In genomic region chr13:112391354-112391753, GRCm38 (mm10) we compare ENCODE assay signal across 26 mouse cellular contexts.
DNase-seq lines count a peak whose midpoint lies in the region; ATAC-seq and TF ChIP-seq lines count a peak whose summit lies in the region.
"Had no signal": no experiment of that assay in that cellular context is flagged by ENCODE, and none has a peak within 500 bp of the region (broad histone marks: within the 10 kb centered on the region; RNA-seq: fewer than 3 reads in every experiment).

No protein-coding gene starts in this region.

- TF ChIP-seq POLR2A in liver, adult 2 months (IDR thresholded peaks at IDR 0.05; ENCODE audit: extremely low read depth, insufficient read depth, low read length) = no peak

- H3K79me2 ChIP-seq in liver, adult 2 months (ENCODE audit: control insufficient read depth, insufficient read depth, low read length) = no peaks in the 10 kb centered on the region

- H3K27me3 ChIP-seq in liver, adult 2 months (ENCODE audit: control insufficient read depth, insufficient read depth, low read length) = no peaks in the 10 kb centered on the region
- H3K27me3 ChIP-seq in lung, postnatal 0 days (replicated peaks; ENCODE audit: insufficient read depth, low read length) = no peaks in the 10 kb centered on the region
- no peaks in the 10 kb centered on the region for H3K27me3 ChIP-seq in stomach, embryonic 15.5 days (replicated peaks)
- H3K27me3 ChIP-seq in forebrain, embryonic 13.5 days = no peaks in the 10 kb centered on the region
- H3K27me3 ChIP-seq: CH12.LX; embryonic facial prominence, embryonic 13.5 days; hindbrain, embryonic 12.5 days; hindbrain, embryonic 15.5 days had no signal

- ATAC-seq in lung, postnatal 0 days = no peak
- ATAC-seq in stomach, embryonic 15.5 days (ENCODE audit: insufficient read depth, low FRiP score, low read depth) = peak; percentile 10; the same call in 1 of the 2 replicates
- no peak for ATAC-seq in forebrain, embryonic 13.5 days
- ATAC-seq: forebrain, embryonic 14.5 days; forebrain, postnatal 0 days had no signal

- H3K4me2 ChIP-seq in lung, postnatal 0 days (replicated peaks; ENCODE audit: low read depth, low read length) = no peak overlapping the region
- H3K4me2 ChIP-seq in stomach, embryonic 15.5 days = no peak overlapping the region
- no peak overlapping the region for H3K4me2 ChIP-seq in forebrain, embryonic 13.5 days
- H3K4me2 ChIP-seq: embryonic facial prominence, embryonic 13.5 days; heart, embryonic 11.5 days; hindbrain, embryonic 12.5 days; hindbrain, embryonic 15.5 days had no signal

- TF ChIP-seq CTCF in liver, adult 2 months (IDR thresholded peaks at IDR 0.05; ENCODE audit: low read depth, low read length) = no peak
- TF ChIP-seq CTCF in lung, postnatal 0 days (IDR thresholded peaks at IDR 0.05) = no peak

- peak; percentile 36; the same call in 1 of the 2 replicates for TF ChIP-seq EP300 in lung, postnatal 0 days (IDR thresholded peaks at IDR 0.05)

- 33% methylated on average over 3 of the region's 3 CpGs for WGBS in liver, adult 2 months
- 53% methylated on average over 3 of the region's 3 CpGs for WGBS in lung, postnatal 0 days
- 68% methylated on average over 3 of the region's 3 CpGs for WGBS in stomach, embryonic 15.5 days
- WGBS in forebrain, embryonic 13.5 days = 84% methylated on average over 3 of the region's 3 CpGs

- no peak overlapping the region for H3K9ac ChIP-seq in liver, adult 2 months (ENCODE audit: low read depth, low read length)
- H3K9ac ChIP-seq in lung, postnatal 0 days (replicated peaks; ENCODE audit: low read depth) = no peak overlapping the region
- H3K9ac ChIP-seq in stomach, embryonic 15.5 days = no peak overlapping the region
- no peak overlapping the region for H3K9ac ChIP-seq in forebrain, embryonic 13.5 days
- H3K9ac ChIP-seq: embryonic facial prominence, embryonic 13.5 days; forebrain, postnatal 0 days; hindbrain, embryonic 12.5 days; hindbrain, embryonic 15.5 days had no signal

- peaks cover 10% of the 10 kb centered on the region for H3K4me1 ChIP-seq in liver, adult 2 months (ENCODE audit: control insufficient read depth, insufficient read depth, low read length)
- no peaks in the 10 kb centered on the region for H3K4me1 ChIP-seq in lung, postnatal 0 days (ENCODE audit: insufficient read depth, low read depth, low read length)
- H3K4me1 ChIP-seq in stomach, embryonic 15.5 days = no peaks in the 10 kb centered on the region
- H3K4me1 ChIP-seq in forebrain, embryonic 13.5 days = no peaks in the 10 kb centered on the region
- H3K4me1 ChIP-seq: embryonic facial prominence, embryonic 13.5 days; forebrain, embryonic 10.5 days; hindbrain, embryonic 12.5 days; hindbrain, embryonic 15.5 days had no signal

- DNase-seq in liver, adult 2 months (ENCODE audit: extremely low read depth, low read depth, low spot score) = peak; percentile 76
- DNase-seq in liver = no peak
- DNase-seq in lung, postnatal 0 days (ENCODE audit: low spot score) = peak; percentile 48
- no peak for DNase-seq in lung, adult 18-20 months
- no peak for DNase-seq in layer of hippocampus, adult 11-12 months (ENCODE audit: low spot score)
- DNase-seq: adrenal gland, adult 8-10 months; adrenal gland, postnatal 25 days; B cell, adult 2 months; cerebellum, adult 11-12 months; cerebellum, adult 8-10 months; cerebellum, postnatal 10 days; cerebellum, postnatal 36 days; embryo, embryonic 11 days; forebrain, postnatal 0 days; gastrocnemius, postnatal 25 days had no signal

- no peak overlapping the region for H3K4me3 ChIP-seq in liver, adult 2 months (ENCODE audit: insufficient read depth, low read depth, low read length)
- H3K4me3 ChIP-seq in lung, postnatal 0 days (ENCODE audit: low read depth, low read length) = no peak overlapping the region
- no peak overlapping the region for H3K4me3 ChIP-seq in stomach, embryonic 15.5 days (replicated peaks)
- no peak overlapping the region for H3K4me3 ChIP-seq in forebrain, embryonic 13.5 days
- H3K4me3 ChIP-seq: embryonic facial prominence, embryonic 10.5 days; embryonic facial prominence, embryonic 13.5 days; forebrain, embryonic 10.5 days; hindbrain, embryonic 12.5 days; hindbrain, embryonic 15.5 days had no signal

- no peak overlapping the region for H3K27ac ChIP-seq in liver, adult 2 months (replicated peaks; ENCODE audit: insufficient read depth, low read depth, low read length)
- no peak overlapping the region for H3K27ac ChIP-seq in lung, postnatal 0 days (ENCODE audit: low read length)
- peak overlapping the region; percentile 52; the same call in 1 of the 2 replicates for H3K27ac ChIP-seq in stomach, embryonic 15.5 days
- H3K27ac ChIP-seq in forebrain, embryonic 13.5 days = no peak overlapping the region
- H3K27ac ChIP-seq: embryonic facial prominence, embryonic 13.5 days; forebrain, embryonic 10.5 days; hindbrain, embryonic 12.5 days; hindbrain, embryonic 15.5 days had no signal

- no peaks in the 10 kb centered on the region for H3K9me3 ChIP-seq in lung, postnatal 0 days (ENCODE audit: low read length)
- H3K9me3 ChIP-seq in stomach, embryonic 15.5 days = no peaks in the 10 kb centered on the region
- no peaks in the 10 kb centered on the region for H3K9me3 ChIP-seq in forebrain, embryonic 13.5 days (replicated peaks)
- H3K9me3 ChIP-seq: embryonic facial prominence, embryonic 10.5 days; embryonic facial prominence, embryonic 13.5 days; forebrain, embryonic 10.5 days; G1E; hindbrain, embryonic 12.5 days; hindbrain, embryonic 15.5 days had no signal

- no peaks in the 10 kb centered on the region for H3K36me3 ChIP-seq in liver, adult 2 months (ENCODE audit: control insufficient read depth, insufficient read depth, low read length)
- no peaks in the 10 kb centered on the region for H3K36me3 ChIP-seq in lung, postnatal 0 days (ENCODE audit: insufficient read depth, low read length)
- no peaks in the 10 kb centered on the region for H3K36me3 ChIP-seq in stomach, embryonic 15.5 days
- H3K36me3 ChIP-seq in forebrain, embryonic 13.5 days (ENCODE audit: poor library complexity, severe bottlenecking) = no peaks in the 10 kb centered on the region
- H3K36me3 ChIP-seq: embryonic facial prominence, embryonic 10.5 days; embryonic facial prominence, embryonic 13.5 days; forebrain, embryonic 10.5 days; G1E; hindbrain, embryonic 12.5 days; hindbrain, embryonic 15.5 days had no signal

Comparison
In these comparisons a context has a peak if more than half of its experiments do, and no peak if none do; other contexts are left out.
1. DNase-seq: peak in liver, adult 2 months (single experiment) and lung, postnatal 0 days (single experiment); none in liver (single experiment), lung, adult 18-20 months (0 of 2) and layer of hippocampus, adult 11-12 months (single experiment).